Mouse (Mus musculus) embryonic facial prominence, embryonic 12.5 days (tissue): Measurements from ENCODE around the gene Dock2. TPM values are rescaled to one million over a fixed set of nuclear protein-coding genes. Genes with fewer than 3 reads are reported as not detected.

Experiments
- ATAC-seq: fragments of 200-750 bp; cut with Nextera tagmentation; 2 replicates; pipeline ENCODE4 v1.8.0; 2017; ENCODE audit not compliant: insufficient number of reproducible peaks, insufficient read depth, low FRiP score, low TSS enrichment
- H3K27ac ChIP-seq: fragments of 300-500 bp; sonication (generic); 2 replicates; pipeline ENCODE4 v1.5.1; 2016; ENCODE audit warnings: mild to moderate bottlenecking
- H3K27me3 ChIP-seq: fragments of 300-500 bp; sonication (generic); 2 replicates; pipeline ENCODE4 v1.6.1; 2016; ENCODE audit warnings: mild to moderate bottlenecking, moderate library complexity
- H3K36me3 ChIP-seq: fragments of 300-500 bp; sonication (generic); 2 replicates; pipeline ENCODE4 v1.6.1; 2016; ENCODE audit warnings: mild to moderate bottlenecking
- H3K4me1 ChIP-seq: fragments of 300-500 bp; sonication (generic); 2 replicates; pipeline ENCODE4 v1.6.1; 2016
- H3K4me2 ChIP-seq: fragments of 300-500 bp; sonication (generic); replicated peaks from 2 replicates; pipeline ENCODE4 v1.6.1; 2016; ENCODE audit warnings: mild to moderate bottlenecking, moderate library complexity
- H3K4me3 ChIP-seq: fragments of 300-500 bp; sonication (generic); 2 replicates; pipeline ENCODE4 v1.5.1; 2016; ENCODE audit warnings: mild to moderate bottlenecking
- H3K9ac ChIP-seq: fragments of 300-500 bp; sonication (generic); 2 replicates; pipeline ENCODE4 v1.6.1; 2016; ENCODE audit warnings: mild to moderate bottlenecking, moderate library complexity
- H3K9me3 ChIP-seq: fragments of 300-500 bp; sonication (generic); 2 replicates; pipeline ENCODE4 v1.6.1; 2016; ENCODE audit warnings: mild to moderate bottlenecking, moderate library complexity
- WGBS: fragments of 180-500 bp; shearing (Covaris S2); methylation state at CpG from one replicate; pipeline ENCODE4 v1.1.7; 2016; 5-methylcytosine and 5-hydroxymethylcytosine counted together
- polyA plus RNA-seq: library from polyadenylated mRNA; unstranded; fragments of >200 nt; fragmentation: Nextera tagmentation; extraction: Ambion mirVana; gene quantifications from 2 replicates; pipeline ENCODE4 v1.2.1, GENCODE M21; 2016

The Dock2 gene
- polyA plus RNA-seq, 1 experiment from 2014 or later = 0.91 TPM

- Histone ChIP-seq H3K9ac (no peak overlapping the region), H3K27me3 (no peaks in the 10 kb centered on the region), H3K4me1 (no peaks in the 10 kb centered on the region), H3K4me3 (no peak overlapping the region), H3K36me3 (no peaks in the 10 kb centered on the region), H3K9me3 (no peaks in the 10 kb centered on the region), H3K27ac (no peak overlapping the region), H3K4me2 (no peak overlapping the region)
- 83% methylated on average over 2 of the region's 2 CpGs for WGBS
- no peak for ATAC-seq
Measured at GRCm38 (mm10) chr11:34769396-34769795, 14.3 kb downstream of the Dock2 start.

DNA sequence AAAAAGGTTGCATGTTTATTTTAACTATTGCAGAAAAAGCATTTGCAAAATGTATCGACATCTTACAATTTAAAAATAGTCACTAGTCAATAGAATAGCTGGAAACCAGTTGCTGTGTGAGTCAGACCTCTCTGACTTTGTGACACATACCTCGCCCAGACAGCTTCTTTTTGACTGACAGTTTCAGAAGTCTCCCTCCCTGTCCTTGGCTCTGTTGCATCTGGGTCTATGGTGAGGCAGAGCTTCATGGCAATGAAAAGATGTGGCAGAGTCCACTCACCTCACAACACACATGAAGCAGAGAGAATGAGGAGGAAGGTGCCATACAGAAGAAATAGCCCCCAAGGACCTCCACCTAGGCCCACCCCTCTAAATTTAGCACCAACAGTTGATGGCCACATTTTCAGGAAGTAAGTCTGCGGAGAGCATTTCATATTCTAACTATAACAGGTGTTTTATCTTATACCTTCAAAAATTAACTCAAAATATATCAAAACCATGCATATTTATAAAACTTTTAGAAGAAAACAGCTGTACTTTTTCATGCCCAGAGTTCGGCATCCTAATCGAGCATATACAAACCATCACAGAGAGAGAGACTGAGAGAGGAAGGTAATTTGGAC lies 19.8 kb downstream of the Dock2 start:
- H3K27me3 ChIP-seq = no peaks in the 10 kb centered on the region
- 84% methylated on average over 5 of the region's 5 CpGs for WGBS
- H3K9me3 ChIP-seq = no peaks in the 10 kb centered on the region
- no peak overlapping the region for H3K4me2 ChIP-seq
- H3K4me3 ChIP-seq = no peak overlapping the region
- no peaks in the 10 kb centered on the region for H3K4me1 ChIP-seq
- no peak overlapping the region for H3K9ac ChIP-seq
- H3K36me3 ChIP-seq = no peaks in the 10 kb centered on the region
- ATAC-seq = no peak
- H3K27ac ChIP-seq = no peak overlapping the region

DNA sequence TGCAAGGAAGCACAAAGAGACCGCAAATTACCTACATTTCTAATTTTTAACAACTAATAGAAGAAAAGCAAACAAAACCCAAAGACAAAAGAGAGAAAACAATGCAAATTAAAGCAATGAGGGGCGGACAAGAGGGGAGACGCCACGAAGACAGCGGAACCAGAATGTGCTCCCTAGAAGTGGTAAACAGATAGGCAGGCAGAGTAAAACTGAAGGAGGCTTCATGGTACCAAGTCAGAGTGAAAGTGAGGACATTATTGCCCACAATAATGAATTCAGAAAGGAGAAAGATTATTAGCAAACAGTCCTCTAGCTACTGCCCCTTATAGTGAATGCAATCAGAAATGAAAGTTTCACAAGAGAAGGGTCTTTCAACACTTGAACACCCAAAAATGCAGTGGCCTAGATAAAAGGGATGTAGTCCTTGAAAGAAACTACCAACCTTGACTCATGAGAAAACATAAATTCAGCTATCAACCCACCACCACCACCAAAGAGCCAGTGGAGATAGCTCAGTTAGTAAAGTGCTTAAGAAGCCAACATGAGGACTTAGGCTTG lies 21.0 kb downstream of the Dock2 start:
- Histone ChIP-seq H3K4me3 (no peak overlapping the region), H3K36me3 (no peaks in the 10 kb centered on the region), H3K4me1 (no peaks in the 10 kb centered on the region), H3K4me2 (no peak overlapping the region), H3K9me3 (no peaks in the 10 kb centered on the region), H3K9ac (no peak overlapping the region), H3K27me3 (no peaks in the 10 kb centered on the region), H3K27ac (no peak overlapping the region)
- WGBS = 90% methylated on average over 5 of the region's 5 CpGs
- no peak for ATAC-seq

- Histone ChIP-seq H3K27me3 (no peaks in the 10 kb centered on the region), H3K9me3 (no peaks in the 10 kb centered on the region), H3K36me3 (no peaks in the 10 kb centered on the region), H3K27ac (no peak overlapping the region), H3K4me1 (no peaks in the 10 kb centered on the region), H3K4me3 (no peak overlapping the region), H3K4me2 (no peak overlapping the region), H3K9ac (no peak overlapping the region)
- 86% methylated on average over 6 of the region's 6 CpGs for WGBS
- no peak for ATAC-seq
Measured at GRCm38 (mm10) chr11:34762125-34762524, 21.6 kb downstream of the Dock2 start.

DNA sequence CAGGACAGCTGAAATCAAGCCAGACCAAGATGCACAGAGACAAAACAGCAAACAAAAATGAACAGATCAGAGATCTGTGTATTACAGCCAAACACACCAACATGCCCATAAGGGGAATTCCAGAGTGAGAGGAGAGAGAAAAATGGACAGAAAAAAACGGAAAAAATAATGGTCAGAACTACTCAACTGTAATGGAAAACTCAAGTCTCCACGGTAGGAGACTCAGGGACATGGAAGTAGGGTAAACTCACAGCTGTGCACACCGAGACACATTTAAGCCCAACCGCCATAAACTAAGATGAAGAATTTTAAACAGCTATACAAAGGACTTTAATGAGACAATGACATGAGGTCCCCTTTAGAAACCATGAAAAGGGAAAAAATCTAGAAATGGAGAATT lies 24.1 kb downstream of the Dock2 start:
- no peaks in the 10 kb centered on the region for H3K9me3 ChIP-seq
- H3K9ac ChIP-seq = no peak overlapping the region
- ATAC-seq = no peak
- H3K27me3 ChIP-seq = no peaks in the 10 kb centered on the region
- H3K27ac ChIP-seq = no peak overlapping the region
- no peaks in the 10 kb centered on the region for H3K4me1 ChIP-seq
- H3K4me3 ChIP-seq = no peak overlapping the region
- 82% methylated on average over 4 of the region's 4 CpGs for WGBS
- H3K4me2 ChIP-seq = no peak overlapping the region
- H3K36me3 ChIP-seq = no peaks in the 10 kb centered on the region

GRCm38 (mm10) chr11:34741081-34741480 lies 42.6 kb downstream of the Dock2 start:
- Histone ChIP-seq H3K27ac (no peak overlapping the region), H3K4me1 (no peaks in the 10 kb centered on the region), H3K36me3 (no peaks in the 10 kb centered on the region), H3K27me3 (no peaks in the 10 kb centered on the region), H3K4me3 (no peak overlapping the region), H3K9me3 (no peaks in the 10 kb centered on the region), H3K9ac (no peak overlapping the region), H3K4me2 (no peak overlapping the region)
- WGBS = 65% methylated on average over 1 of the region's 1 CpGs
- ATAC-seq = no peak

DNA sequence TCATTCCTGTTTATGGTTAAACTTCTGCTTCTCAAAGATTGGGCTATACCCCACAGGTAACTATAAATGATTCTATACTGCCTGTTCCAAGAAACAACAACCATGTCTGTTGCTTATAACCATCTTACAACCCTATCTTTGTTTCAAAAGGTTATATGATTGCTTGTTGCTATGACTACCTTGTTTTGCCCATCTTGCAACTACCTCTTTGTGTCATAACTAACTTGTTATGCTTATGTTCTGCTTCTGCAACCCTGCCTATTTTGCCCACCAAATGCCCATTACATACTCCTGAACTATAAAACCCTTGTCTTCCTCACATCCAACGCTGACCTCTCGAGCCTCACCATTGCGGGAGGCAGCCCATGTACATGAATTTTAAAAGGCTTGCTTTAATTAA lies 43.9 kb downstream of the Dock2 start:
- no peak overlapping the region for H3K4me3 ChIP-seq
- no peaks in the 10 kb centered on the region for H3K27me3 ChIP-seq
- no peak for ATAC-seq
- no peak overlapping the region for H3K4me2 ChIP-seq
- H3K36me3 ChIP-seq = no peaks in the 10 kb centered on the region
- no peaks in the 10 kb centered on the region for H3K9me3 ChIP-seq
- no peak overlapping the region for H3K9ac ChIP-seq
- H3K4me1 ChIP-seq = no peaks in the 10 kb centered on the region
- WGBS = 95% methylated on average over 3 of the region's 3 CpGs
- H3K27ac ChIP-seq = no peak overlapping the region

- Histone ChIP-seq H3K9ac (no peak overlapping the region), H3K27ac (no peak overlapping the region), H3K36me3 (no peaks in the 10 kb centered on the region), H3K27me3 (no peaks in the 10 kb centered on the region), H3K4me1 (no peaks in the 10 kb centered on the region), H3K4me3 (no peak overlapping the region), H3K9me3 (no peaks in the 10 kb centered on the region), H3K4me2 (no peak overlapping the region)
- peak; percentile 80; the same call in 1 of the 2 replicates for ATAC-seq
- WGBS = 21% methylated on average over 1 of the region's 1 CpGs
Measured at GRCm38 (mm10) chr11:34738945-34739344, 44.7 kb downstream of the Dock2 start.

DNA sequence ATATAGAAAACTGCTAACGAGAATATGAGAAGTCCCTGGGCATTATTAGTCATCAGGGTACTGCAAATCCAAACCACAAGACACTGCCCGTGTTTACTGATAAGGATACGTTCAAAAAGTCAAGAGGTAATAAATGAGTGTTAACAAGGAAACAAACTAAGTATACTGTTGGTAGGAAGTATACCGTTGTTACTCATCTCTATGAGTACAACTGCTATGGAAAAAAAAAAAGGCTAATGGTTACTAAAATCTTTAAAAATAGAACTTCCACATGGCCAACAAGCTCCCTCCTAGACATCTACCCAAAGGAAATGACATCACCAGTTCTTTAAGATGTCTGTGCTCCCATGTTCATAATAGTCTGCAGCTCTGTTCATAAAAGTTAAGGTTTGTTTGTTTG lies 46.5 kb downstream of the Dock2 start:
- Histone ChIP-seq H3K27me3 (no peaks in the 10 kb centered on the region), H3K9ac (no peak overlapping the region), H3K27ac (no peak overlapping the region), H3K4me1 (no peaks in the 10 kb centered on the region), H3K36me3 (no peaks in the 10 kb centered on the region), H3K4me3 (no peak overlapping the region), H3K4me2 (no peak overlapping the region), H3K9me3 (no peaks in the 10 kb centered on the region)
- WGBS = 92% methylated on average over 4 of the region's 4 CpGs
- ATAC-seq = no peak

- Histone ChIP-seq H3K9ac (no peak overlapping the region), H3K4me1 (no peaks in the 10 kb centered on the region), H3K27ac (no peak overlapping the region), H3K36me3 (no peaks in the 10 kb centered on the region), H3K27me3 (no peaks in the 10 kb centered on the region), H3K4me2 (no peak overlapping the region), H3K4me3 (no peak overlapping the region), H3K9me3 (no peaks in the 10 kb centered on the region)
- ATAC-seq = no peak
- 60% methylated on average over 3 of the region's 3 CpGs for WGBS
Measured at GRCm38 (mm10) chr11:34734033-34734432, 49.7 kb downstream of the Dock2 start.

DNA sequence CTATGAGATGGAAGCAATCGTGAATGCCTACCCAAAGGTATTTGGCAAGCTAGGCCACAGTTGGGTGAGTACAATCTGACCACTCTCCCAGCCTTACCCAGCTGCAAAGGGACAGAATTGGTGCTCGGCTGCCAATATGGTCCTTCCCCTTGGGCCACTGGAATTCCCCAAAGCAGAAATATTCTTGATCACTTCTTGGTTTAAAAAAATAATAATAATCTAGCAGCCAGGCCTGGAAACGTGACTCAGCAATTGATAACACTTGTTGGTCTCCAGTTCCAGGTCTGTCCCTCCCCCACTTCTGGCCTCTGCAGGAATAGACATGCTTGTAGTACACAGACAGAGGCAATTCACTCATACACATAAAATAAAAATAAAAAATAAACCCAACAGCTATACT lies 56.2 kb downstream of the Dock2 start:
- ATAC-seq = no peak
- Histone ChIP-seq H3K9ac (no peak overlapping the region), H3K36me3 (no peaks in the 10 kb centered on the region), H3K4me3 (no peak overlapping the region), H3K27me3 (no peaks in the 10 kb centered on the region), H3K27ac (no peak overlapping the region), H3K9me3 (no peaks in the 10 kb centered on the region), H3K4me2 (no peak overlapping the region), H3K4me1 (no peaks in the 10 kb centered on the region)
- WGBS = 72% methylated on average over 3 of the region's 3 CpGs

GRCm38 (mm10) chr11:34726699-34727347 lies 56.9 kb downstream of the Dock2 start:
- Histone ChIP-seq H3K4me3 (no peak overlapping the region), H3K4me2 (no peak overlapping the region), H3K4me1 (no peaks in the 10 kb centered on the region), H3K27me3 (no peaks in the 10 kb centered on the region), H3K9me3 (no peaks in the 10 kb centered on the region), H3K36me3 (no peaks in the 10 kb centered on the region), H3K27ac (no peak overlapping the region), H3K9ac (no peak overlapping the region)
- WGBS = 82% methylated on average over 9 of the region's 9 CpGs
- no peak for ATAC-seq
